Mouse (Mus musculus) adrenal gland, adult (tissue): ENCODE results near the gene Rara.

Source experiments
- DNase-seq, 2 experiments: peaks; one replicate each; pipeline ENCODE4 v3.0.0; 2022 to 2023; ENCODE audit warnings: low spot score in 1 of 2; ENCODE audit not compliant: inconsistent age in 2 of 2

Rara gene

GRCm38 (mm10) chr11:98927438-98928076, at the start of gene Rara:
Rara (plus strand) TSS chr11:98927818.
- DNase-seq, result peak; percentile 36 to 66

- DNase-seq, result no peak
Observed at GRCm38 (mm10) chr11:98887703-98888102, 39.9 kb upstream of the Rara start.

- DNase-seq, result no peak
Observed at GRCm38 (mm10) chr11:98889077-98889476, 38.5 kb upstream of the Rara start.

- DNase-seq, result no peak
Observed at GRCm38 (mm10) chr11:98889977-98890376, 37.6 kb upstream of the Rara start.

GRCm38 (mm10) chr11:98892426-98892825, 35.2 kb upstream of the Rara start:
- no peak for DNase-seq

GRCm38 (mm10) chr11:98900529-98901125, 27.0 kb upstream of the Rara start:
- DNase-seq, result peak in 1 of 2 experiments; percentile 30

GRCm38 (mm10) chr11:98902621-98903245, 24.9 kb upstream of the Rara start:
- DNase-seq, result no peak

- DNase-seq, result no peak
Observed at GRCm38 (mm10) chr11:98904577-98904976, 23.0 kb upstream of the Rara start.

- no peak for DNase-seq
Observed at GRCm38 (mm10) chr11:98905033-98905432, 22.6 kb upstream of the Rara start.

- no peak for DNase-seq
Observed at GRCm38 (mm10) chr11:98905583-98905982, 22.0 kb upstream of the Rara start.

GRCm38 (mm10) chr11:98907063-98907436, 20.6 kb upstream of the Rara start:
- no peak for DNase-seq

- peak; percentile 97 to 98 for DNase-seq
Observed at GRCm38 (mm10) chr11:98907437-98908173, 20.0 kb upstream of the Rara start, which contains the start of gene Cdc6. Cdc6 (plus strand) TSS chr11:98907801.

GRCm38 (mm10) chr11:98909654-98910053, 18.0 kb upstream of the Rara start:
- DNase-seq, result peak; percentile 37 to 81

GRCm38 (mm10) chr11:98910415-98910814, 17.2 kb upstream of the Rara start:
- DNase-seq, result no peak

GRCm38 (mm10) chr11:98911498-98911897, 16.1 kb upstream of the Rara start:
- no peak for DNase-seq

GRCm38 (mm10) chr11:98914196-98914595, 13.4 kb upstream of the Rara start:
- no peak for DNase-seq

- DNase-seq, result peak in 1 of 2 experiments; percentile 37
Observed at GRCm38 (mm10) chr11:98916376-98916775, 11.2 kb upstream of the Rara start.

GRCm38 (mm10) chr11:98917428-98918005, 10.1 kb upstream of the Rara start:
- DNase-seq, result peak in 1 of 2 experiments; percentile 20

GRCm38 (mm10) chr11:98918231-98918630, 9.4 kb upstream of the Rara start:
- peak; percentile 44 to 71 for DNase-seq

- peak in 1 of 2 experiments; percentile 19 for DNase-seq
Observed at GRCm38 (mm10) chr11:98919009-98919408, 8.6 kb upstream of the Rara start.

- peak; percentile 44 to 70 for DNase-seq
Observed at GRCm38 (mm10) chr11:98921813-98922212, 5.8 kb upstream of the Rara start.
